Mouse (Mus musculus): ENCODE data around the gene Pou2f2. TPM values are rescaled to one million over a fixed set of nuclear protein-coding genes. Genes with fewer than 3 reads are reported as not detected.

Gene Pou2f2
- total and polyA plus RNA-seq, 3 experiments = 0.39 to 1.5 (median 0.64) TPM

GRCm38 (mm10) chr7:25197384-25198018 is 18.0 kb upstream of the Pou2f2 start:
- WGBS = 35% methylated on average over 10 of the region's 10 CpGs
- TF ChIP-seq POLR2A (IDR thresholded peaks at IDR 0.05; ENCODE audit: insufficient read depth, low read depth, low read length) (no peak), EP300 (IDR thresholded peaks at IDR 0.05; ENCODE audit: insufficient read depth, low read depth, low read length) (no peak), CTCF (IDR thresholded peaks at IDR 0.05) (no peak)
- intact Hi-C loops (cut with DNase I) = no loop called here

GRCm38 (mm10) chr7:25196107-25196506 is 16.6 kb upstream of the Pou2f2 start:
- Histone ChIP-seq H3K79me2 (replicated peaks; ENCODE audit: control insufficient read depth, insufficient read depth, low read length) (no peaks in the 10 kb centered on the region), H3K4me1 (ENCODE audit: control insufficient read depth, insufficient read depth, low read length) (peaks cover 5% of the 10 kb centered on the region), H3K27ac (no peak overlapping the region), H3K9ac (ENCODE audit: low read depth, low read length) (no peak overlapping the region), H3K4me3 (no peak overlapping the region), H3K36me3 (ENCODE audit: control insufficient read depth, insufficient read depth, low read length) (no peaks in the 10 kb centered on the region), H3K27me3 (ENCODE audit: control insufficient read depth, insufficient read depth, low read length) (no peaks in the 10 kb centered on the region)
- no peak for DNase-seq
- 67% methylated on average over 9 of the region's 9 CpGs for WGBS
- TF ChIP-seq EP300 (IDR thresholded peaks at IDR 0.05; ENCODE audit: insufficient read depth, low read depth, low read length) (no peak), CTCF (IDR thresholded peaks at IDR 0.05) (no peak), POLR2A (IDR thresholded peaks at IDR 0.05; ENCODE audit: insufficient read depth, low read depth, low read length) (no peak)
- intact Hi-C loops (cut with DNase I) = no loop called here

More at GRCm38 (mm10) chr7:25197384-25198018, 18.0 kb upstream of the Pou2f2 start:
- Histone ChIP-seq H3K4me1 (ENCODE audit: control insufficient read depth, insufficient read depth, low read length) (peaks cover 5% of the 10 kb centered on the region), H3K9ac (ENCODE audit: low read depth, low read length) (no peak overlapping the region), H3K27ac (no peak overlapping the region), H3K4me3 (no peak overlapping the region), H3K27me3 (ENCODE audit: control insufficient read depth, insufficient read depth, low read length) (no peaks in the 10 kb centered on the region), H3K79me2 (replicated peaks; ENCODE audit: control insufficient read depth, insufficient read depth, low read length) (no peaks in the 10 kb centered on the region), H3K36me3 (ENCODE audit: control insufficient read depth, insufficient read depth, low read length) (no peaks in the 10 kb centered on the region)
- peak in 1 of 2 experiments; percentile 15 for DNase-seq

- H3K9ac ChIP-seq (ENCODE audit: low read depth, low read length) = no peak overlapping the region
- H3K4me1 ChIP-seq (ENCODE audit: control insufficient read depth, insufficient read depth, low read length) = peaks cover 5% of the 10 kb centered on the region
- H3K79me2 ChIP-seq (replicated peaks; ENCODE audit: control insufficient read depth, insufficient read depth, low read length) = no peaks in the 10 kb centered on the region
- no peak overlapping the region for H3K27ac ChIP-seq
- H3K27me3 ChIP-seq (ENCODE audit: control insufficient read depth, insufficient read depth, low read length) = no peaks in the 10 kb centered on the region
- intact Hi-C loops (cut with DNase I) = no loop called here
- 77% methylated on average over 3 of the region's 3 CpGs for WGBS
- H3K4me3 ChIP-seq = no peak overlapping the region
- DNase-seq = no peak
- H3K36me3 ChIP-seq (ENCODE audit: control insufficient read depth, insufficient read depth, low read length) = no peaks in the 10 kb centered on the region
- no peak for TF ChIP-seq CTCF (IDR thresholded peaks at IDR 0.05)
- no peak for TF ChIP-seq POLR2A (IDR thresholded peaks at IDR 0.05; ENCODE audit: insufficient read depth, low read depth, low read length)
- TF ChIP-seq EP300 (IDR thresholded peaks at IDR 0.05; ENCODE audit: insufficient read depth, low read depth, low read length) = no peak
Measured at GRCm38 (mm10) chr7:25195148-25195547, 15.6 kb upstream of the Pou2f2 start.

GRCm38 (mm10) chr7:25192110-25192509 is 12.6 kb upstream of the Pou2f2 start:
- no peak for DNase-seq
- 66% methylated on average over 8 of the region's 8 CpGs for WGBS
- no peak overlapping the region for H3K27ac ChIP-seq
- no peak for TF ChIP-seq CTCF (IDR thresholded peaks at IDR 0.05)
- TF ChIP-seq EP300 (IDR thresholded peaks at IDR 0.05; ENCODE audit: insufficient read depth, low read depth, low read length) = no peak
- H3K79me2 ChIP-seq (replicated peaks; ENCODE audit: control insufficient read depth, insufficient read depth, low read length) = no peaks in the 10 kb centered on the region
- no peak overlapping the region for H3K9ac ChIP-seq (ENCODE audit: low read depth, low read length)
- no peaks in the 10 kb centered on the region for H3K4me1 ChIP-seq (ENCODE audit: control insufficient read depth, insufficient read depth, low read length)
- H3K4me3 ChIP-seq = no peak overlapping the region
- H3K36me3 ChIP-seq (ENCODE audit: control insufficient read depth, insufficient read depth, low read length) = no peaks in the 10 kb centered on the region
- H3K27me3 ChIP-seq (ENCODE audit: control insufficient read depth, insufficient read depth, low read length) = no peaks in the 10 kb centered on the region
- intact Hi-C loops (cut with DNase I) = no loop called here

GRCm38 (mm10) chr7:25190806-25191205 is 11.3 kb upstream of the Pou2f2 start:
- H3K79me2 ChIP-seq (replicated peaks; ENCODE audit: control insufficient read depth, insufficient read depth, low read length) = no peaks in the 10 kb centered on the region
- no peak overlapping the region for H3K9ac ChIP-seq (ENCODE audit: low read depth, low read length)
- no peaks in the 10 kb centered on the region for H3K36me3 ChIP-seq (ENCODE audit: control insufficient read depth, insufficient read depth, low read length)
- no peak overlapping the region for H3K27ac ChIP-seq
- 81% methylated on average over 11 of the region's 11 CpGs for WGBS
- no peak for DNase-seq
- TF ChIP-seq POLR2A (IDR thresholded peaks at IDR 0.05; ENCODE audit: insufficient read depth, low read depth, low read length) (no peak), EP300 (IDR thresholded peaks at IDR 0.05; ENCODE audit: insufficient read depth, low read depth, low read length) (no peak), CTCF (IDR thresholded peaks at IDR 0.05) (no peak)
- no peaks in the 10 kb centered on the region for H3K27me3 ChIP-seq (ENCODE audit: control insufficient read depth, insufficient read depth, low read length)
- no peaks in the 10 kb centered on the region for H3K4me1 ChIP-seq (ENCODE audit: control insufficient read depth, insufficient read depth, low read length)
- intact Hi-C loops (cut with DNase I) = no loop called here
- no peak overlapping the region for H3K4me3 ChIP-seq

Measured in heart, adult 2 months (tissue).